Mouse (Mus musculus) adrenal gland (tissue): Measurements from ENCODE around the gene Wscd2.

Experiments used
- intact Hi-C: fragments of 180-260 bp; cut with DNase I; formaldehyde crosslinking; loops from one replicate; pipeline ENCODE4 v1.15.1; 2025

The Wscd2 gene

DNA sequence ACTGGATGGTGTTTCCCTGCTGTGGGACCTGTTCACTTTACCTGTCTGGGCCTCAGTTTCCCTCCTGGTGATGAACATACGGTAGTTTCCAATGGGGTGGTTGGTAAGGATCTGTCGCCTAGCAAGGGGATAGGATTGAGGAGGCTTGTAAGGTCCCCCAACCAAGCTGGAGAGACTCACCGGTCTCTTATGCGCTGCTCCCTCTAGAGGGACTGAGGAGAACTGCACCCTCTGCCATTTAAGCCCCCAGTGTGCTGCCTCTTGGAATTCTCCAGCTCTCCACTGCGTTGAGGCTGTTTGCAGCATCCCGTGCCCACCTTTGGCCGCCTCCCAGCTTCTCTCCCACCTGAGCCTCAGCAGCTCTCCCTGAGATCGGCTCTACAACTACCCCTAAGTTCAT lies 90.1 kb downstream of the Wscd2 start:
- intact Hi-C loops, result no loop called here

DNA sequence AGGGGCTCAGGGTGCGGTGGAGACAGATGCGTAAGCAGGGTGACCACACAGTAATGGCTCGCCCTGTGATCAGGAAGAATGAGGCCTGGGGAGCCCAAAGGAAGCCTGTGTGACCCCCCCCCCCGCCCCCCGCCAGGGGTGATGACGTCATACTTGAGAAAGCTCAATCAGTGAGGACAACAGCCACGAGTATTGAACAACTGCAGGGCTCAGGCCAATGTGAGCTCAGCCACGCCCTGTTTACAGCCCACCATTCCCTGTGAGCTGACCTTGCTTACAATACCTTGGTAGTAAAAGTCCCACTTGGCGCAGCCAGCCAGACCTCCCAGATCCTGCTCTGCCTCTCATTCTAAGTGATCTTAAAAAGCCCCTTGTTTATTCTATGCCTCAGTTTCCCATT lies 90.7 kb downstream of the Wscd2 start:
- intact Hi-C loops, result no loop called here

DNA sequence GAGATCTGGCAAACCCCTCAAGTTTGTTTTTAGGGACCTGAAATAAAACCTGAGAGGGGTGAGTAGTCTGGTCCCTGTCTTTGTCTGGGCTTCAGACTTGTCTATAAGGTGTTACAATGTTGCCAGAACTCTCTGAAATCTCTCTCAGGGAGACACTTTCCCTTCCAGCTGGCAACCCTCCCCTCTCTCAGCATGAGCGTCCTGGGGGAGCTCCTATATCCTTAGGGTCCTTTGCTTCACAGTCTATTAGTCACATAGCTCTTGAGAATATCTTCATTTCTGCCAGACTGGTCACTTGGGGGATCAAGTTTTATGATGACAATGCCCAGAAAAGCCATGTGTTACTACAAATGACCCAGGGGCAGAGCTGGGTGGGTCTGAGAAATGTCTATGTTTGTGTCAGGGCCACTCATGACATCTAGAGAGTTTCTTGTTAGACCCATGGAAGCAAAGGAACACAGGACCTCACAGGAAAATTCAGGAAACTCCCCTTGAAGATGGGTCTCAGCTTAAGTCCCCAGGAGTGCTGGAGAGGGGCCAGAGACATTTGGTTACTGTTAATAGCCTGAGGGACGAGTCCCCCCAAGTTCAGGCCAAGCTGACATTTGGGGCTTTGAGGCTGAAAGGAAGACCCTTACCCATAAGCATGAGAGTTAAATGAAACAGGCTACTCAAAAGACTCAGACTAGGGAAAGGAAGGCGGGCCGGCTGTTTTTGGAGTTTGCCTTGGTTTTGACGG lies 93.5 kb downstream of the Wscd2 start:
- intact Hi-C loops, result no loop called here

DNA sequence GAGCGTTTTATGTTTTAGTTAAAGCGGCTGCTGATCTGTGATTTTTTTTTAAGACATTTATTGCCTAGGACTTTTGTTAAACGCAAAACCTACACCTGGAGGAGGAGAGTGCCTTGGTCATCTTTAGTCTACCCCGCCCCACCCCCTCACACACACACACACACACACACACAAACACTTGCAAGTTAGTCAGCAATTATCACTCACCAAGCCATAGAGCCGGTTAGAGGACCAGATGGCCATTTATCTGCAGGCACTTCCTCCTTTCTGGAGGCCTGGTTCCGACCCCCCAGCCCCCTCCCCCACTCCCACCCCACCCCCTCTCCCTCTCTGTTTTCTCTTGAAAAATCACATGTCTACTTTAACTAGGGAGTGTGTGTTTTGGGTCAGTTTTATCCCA lies 94.3 kb downstream of the Wscd2 start:
- intact Hi-C loops, result no loop called here

DNA sequence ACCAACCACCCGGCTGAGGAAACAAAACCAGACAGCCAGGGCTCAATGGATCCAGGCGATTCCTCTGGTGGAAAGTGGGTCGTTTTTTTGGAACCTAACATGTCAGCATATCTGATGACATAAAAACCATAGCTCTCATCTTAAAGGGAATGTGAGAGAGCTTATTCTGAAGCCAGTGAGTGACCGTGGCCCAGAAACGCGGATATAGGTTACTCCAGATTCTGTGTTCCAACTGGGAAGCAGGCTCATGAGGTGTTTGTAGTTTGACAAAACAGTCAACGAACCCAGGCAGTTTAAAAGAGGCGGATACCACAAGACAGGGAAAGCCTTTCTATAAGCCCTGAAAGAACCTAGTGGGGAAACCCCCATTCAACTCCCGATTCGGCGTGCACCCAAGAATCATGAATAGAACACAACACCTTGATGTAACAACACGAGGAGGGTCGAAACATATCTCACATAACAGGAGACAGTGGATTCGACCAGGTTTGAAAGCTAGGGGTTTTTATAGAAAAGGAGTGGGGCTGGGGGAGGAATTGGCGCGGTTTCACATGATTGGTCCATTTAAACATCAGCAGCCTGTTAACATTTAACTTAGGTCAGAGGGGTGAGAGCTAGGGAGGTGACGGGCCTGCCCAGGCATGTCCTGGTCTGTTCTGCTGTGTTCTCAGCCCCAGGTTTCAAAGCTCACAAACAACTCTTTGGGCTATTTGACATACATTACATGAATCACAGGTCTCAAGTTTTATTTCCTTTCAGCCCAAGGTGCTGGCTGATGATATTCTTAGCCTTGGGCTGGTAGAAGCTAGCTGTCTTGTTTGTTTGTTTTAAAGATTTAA lies 95.7 kb downstream of the Wscd2 start:
- intact Hi-C loops, result loop anchor here (5.0 kb wide), 1 partner anchor 136 kb away; the partner anchor contains the start of gene 1700069L16Rik

DNA sequence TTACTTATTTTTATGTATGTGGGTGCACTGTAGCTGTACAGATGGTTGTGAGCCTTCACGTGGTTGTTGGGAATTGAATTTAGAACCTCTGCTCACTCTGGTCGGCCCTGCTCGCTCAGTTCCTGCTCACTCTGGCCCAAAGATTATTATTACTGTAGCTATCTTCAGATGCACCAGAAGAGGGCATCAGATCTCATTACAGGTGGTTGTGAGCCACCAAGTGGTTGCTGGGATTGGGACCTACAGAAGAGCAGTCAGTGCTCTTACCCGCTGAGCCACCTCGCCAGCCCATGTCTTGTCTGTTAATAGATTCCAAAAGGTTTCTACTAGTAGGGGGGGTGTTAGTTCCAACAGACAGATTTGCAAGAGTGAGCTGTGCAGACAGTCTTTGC lies 96.3 kb downstream of the Wscd2 start:
- intact Hi-C loops, result loop anchor here (5.0 kb wide), 1 partner anchor 136 kb away; the partner anchor contains the start of gene 1700069L16Rik

DNA sequence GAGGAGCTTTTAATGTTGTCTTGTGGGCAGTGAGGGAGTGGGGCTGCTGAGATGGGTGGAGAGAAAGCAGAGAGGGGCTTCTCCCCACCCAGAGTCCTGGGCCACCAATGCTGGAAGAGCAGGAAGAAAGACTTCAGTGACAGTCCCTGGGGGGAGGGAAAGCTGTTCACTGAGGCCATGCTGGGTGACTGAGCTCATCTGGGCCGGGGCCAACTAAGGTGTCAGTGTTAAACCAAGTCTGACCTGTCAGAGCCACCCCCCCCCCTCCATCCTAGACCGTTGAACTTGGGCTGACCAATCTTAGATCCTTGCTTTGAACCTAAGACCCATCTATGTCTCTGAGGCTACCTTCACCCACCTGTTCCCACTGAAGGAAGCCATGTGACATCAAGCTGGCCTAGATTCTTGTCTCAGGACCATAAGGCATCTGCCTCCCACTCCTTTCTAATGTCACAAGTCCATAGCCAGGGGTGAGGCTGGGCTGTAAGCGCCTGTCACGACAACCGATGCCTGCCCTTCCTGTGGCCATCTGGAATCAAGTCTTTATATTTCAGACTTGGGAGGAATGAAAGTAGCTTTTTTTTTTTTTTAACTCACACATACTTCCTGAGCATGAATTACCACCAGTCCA lies 100.0 kb downstream of the Wscd2 start:
- intact Hi-C loops, result no loop called here

DNA sequence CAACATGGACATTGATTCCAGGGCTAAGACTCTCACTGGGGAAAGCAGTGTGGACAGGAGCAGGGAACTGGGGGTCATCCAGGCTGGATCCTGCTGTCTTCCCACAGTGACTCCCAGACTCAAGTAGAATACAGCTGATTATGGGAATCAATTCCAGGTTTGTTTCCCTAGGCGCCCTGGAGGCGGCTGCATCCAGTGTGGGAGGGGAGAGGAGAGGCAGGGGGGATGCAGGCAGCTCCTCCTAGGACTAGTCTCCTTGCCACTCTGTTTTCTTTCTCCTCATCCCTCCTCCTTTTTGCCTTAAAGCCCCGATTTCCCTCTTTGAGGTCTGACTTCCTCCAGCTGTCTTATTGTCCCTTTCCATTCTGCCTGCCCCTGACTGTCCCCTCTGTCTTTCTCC lies 101.0 kb downstream of the Wscd2 start:
- intact Hi-C loops, result no loop called here

DNA sequence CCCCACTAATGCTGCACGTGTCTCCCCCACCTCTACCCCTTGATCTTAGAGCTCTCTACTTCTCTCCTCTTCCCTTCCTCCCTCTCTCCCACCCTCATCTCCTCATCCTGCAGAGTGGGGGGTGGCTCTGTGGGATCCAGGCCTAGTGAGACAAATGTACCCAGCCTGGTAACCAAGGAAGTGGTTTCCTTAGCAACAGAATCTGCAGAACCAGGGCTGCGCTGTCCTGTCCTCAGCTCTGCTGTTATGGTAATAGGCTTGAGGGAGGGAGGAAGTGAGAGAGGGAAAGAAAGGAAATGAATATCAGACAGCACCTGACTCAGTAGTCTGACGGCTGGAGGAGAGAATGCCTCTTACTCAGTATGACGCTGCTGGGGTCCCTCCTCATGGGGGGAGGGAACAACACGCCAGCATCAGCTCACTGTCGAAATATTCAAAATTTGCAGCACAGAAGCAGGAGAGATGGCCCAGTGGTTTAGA lies 101.7 kb downstream of the Wscd2 start:
- intact Hi-C loops, result no loop called here

DNA sequence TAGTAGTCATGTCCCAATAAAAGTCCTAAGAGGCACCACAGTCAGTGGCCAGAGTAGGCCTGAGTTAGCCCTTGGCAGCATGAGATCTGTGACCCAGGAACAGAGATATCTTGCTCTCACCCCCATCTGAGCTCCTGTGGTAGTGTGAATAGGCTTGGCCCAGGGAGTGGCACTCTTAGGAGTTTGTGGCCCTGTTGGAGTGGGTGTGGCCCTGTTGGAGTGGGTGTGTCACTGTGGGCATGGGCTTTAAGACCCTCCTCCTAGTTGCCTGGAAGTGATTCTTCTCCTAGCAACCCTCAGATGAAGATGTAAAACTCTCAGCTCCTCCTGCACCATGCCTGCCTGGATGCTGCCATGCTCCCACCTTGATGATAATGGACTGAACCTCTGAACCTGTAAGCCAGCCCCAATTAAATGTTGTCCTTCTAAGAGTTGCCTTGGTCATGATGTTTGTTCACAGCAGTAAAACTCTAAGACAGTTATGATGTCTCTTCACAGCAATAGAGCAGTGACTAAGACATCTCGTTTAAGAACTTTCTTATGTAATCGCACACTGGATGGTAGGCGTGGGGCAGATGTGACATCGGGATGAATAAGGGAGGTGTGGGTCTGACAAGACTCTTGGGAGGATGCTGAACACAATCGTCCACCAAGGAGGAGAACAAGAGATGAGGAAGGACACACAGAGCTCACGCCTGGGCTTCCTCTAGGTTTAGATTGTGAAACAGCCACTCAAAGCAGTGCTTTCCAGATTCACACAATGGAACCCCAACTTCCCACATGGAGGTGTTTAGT lies 104.0 kb downstream of the Wscd2 start:
- intact Hi-C loops, result no loop called here

DNA sequence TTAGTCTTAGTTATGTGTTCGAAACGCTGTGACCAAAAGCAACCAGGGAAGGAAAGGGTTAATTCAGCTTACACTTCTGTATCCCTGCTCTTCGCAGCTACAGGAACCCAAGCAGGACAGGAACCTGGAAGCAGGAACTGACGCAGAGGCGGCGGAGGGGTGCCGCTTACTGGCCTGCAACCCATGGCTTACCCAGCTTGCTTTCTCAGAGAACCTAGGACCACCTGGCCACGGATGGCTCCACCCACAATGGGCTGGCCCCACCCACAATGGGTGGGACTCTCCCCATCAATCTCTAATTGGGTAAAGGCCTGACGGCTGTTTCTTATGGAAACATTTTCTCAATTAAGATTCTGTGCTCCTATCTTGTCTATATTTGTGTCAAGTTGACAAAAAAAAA lies 106.1 kb downstream of the Wscd2 start:
- intact Hi-C loops, result no loop called here

DNA sequence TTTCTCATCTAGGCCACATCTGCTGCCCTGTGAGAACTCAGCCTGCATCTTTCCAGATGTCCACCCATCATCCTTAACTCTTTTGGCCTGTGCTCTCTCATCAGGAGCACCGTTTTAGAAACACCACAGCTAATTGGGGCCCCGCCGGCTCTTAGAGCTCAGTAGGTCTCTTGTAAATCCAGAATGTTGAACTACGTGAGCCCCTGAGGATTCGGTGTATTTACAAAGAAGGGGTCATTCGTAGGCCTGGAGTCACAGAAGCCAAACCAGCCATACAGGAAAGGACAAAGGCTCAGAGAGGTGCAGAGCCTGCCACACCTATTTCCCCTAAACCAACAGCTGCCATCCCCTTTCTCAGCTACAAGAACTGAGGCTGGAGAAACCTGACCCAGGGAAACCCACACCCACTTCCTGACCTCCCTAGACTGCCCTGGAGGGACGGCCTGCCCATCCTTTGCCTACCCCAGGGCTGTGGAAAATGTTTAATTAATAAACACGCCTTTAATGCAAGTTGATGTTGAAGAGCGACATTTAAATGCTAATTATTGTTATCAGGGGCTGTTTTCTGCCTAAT lies 106.7 kb downstream of the Wscd2 start:
- intact Hi-C loops, result no loop called here

DNA sequence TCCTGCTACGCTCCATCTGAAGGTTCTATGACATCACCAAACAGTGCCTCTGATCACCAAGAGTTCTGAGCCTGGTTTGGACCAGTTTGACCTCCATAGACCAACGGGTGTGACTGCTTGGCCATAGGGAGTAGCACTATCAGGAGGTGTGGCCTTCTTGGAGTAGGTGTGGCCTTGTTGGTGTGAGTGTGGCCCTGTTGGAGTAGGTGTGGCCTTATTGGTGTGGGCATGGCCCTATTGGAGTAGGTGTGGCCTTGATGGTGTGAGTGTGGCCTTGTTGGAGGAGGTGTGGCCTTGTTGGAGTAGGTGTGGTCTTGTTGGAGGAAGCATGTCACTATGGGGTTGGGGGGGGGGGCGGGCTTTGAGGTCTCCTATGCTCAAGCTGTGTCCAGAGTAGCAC lies 110.0 kb downstream of the Wscd2 start:
- intact Hi-C loops, result no loop called here

DNA sequence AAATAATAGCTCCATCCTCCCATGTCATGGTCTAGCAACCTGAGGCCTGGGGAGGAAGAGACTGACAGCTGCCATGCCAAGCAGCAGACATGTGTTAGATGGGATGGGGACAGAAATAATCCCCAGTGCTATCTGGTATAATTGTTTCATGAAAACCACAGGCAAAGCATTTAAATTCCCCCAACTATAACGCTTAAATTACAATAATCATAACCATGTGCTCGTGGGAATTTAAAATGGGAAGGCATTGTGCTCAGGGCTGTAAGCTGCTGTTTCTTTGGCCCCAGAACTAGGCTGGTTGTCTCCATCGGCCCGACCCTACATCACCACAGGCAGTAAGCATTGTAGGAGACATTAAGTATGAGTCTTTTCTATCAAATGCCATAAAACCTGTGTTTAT lies 110.7 kb downstream of the Wscd2 start:
- intact Hi-C loops, result no loop called here

DNA sequence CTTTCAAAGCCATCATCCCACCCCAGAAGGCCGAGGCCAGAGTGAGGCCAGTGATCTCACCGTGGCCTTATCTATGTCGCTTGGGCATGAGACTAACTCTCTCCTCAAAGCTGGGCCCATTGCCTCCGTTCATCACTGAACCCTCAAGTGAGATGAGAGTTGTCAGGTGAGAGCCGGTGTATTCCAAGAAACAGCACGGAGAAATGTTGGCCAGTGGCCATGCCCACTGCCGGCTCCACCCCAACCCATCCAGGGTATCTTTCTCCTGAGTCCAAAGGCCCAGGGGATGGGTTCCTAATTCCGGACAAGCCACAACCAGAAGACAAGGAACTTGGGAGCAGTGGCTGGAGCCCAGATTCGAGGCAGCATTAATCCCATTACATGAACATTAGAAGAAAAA lies 113.3 kb downstream of the Wscd2 start:
- intact Hi-C loops, result no loop called here

DNA sequence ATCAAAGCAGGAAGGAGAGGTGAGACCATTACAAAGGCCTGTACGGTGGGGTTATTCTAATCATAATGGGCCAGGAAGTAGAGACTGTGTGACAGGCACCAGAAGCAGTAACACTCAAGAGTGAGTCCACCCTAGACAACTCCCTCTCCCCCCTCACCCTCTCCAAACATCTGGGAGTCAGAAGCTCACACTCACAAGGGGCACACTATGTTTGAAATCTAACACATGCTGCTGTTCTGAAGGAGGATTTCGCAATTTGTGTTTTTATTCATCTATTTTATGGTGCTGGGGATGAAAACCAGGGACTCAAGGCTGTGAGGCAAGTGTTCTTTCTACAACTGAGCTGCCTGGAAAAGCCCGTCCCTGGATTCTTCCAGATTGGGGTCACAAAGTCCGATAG lies 114.6 kb downstream of the Wscd2 start:
- intact Hi-C loops, result no loop called here

DNA sequence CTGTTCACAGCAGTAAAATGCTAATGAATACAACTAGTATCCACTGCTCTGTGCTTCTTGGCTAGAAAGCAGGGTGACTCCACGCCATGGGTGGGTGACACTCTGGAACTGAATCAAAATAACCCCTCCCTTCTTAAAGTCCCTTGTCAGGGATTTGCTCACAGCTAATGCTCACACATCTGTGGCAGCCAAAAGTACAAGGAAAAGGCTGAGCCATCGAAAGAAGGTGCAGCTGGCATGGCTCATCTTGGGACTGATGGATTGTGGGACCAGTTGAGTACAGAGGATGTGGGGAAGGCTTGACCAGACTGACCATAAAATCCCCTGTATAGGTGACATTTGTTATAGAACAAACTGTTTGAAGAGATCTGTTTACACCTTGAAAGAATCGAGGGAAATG lies 116.0 kb downstream of the Wscd2 start:
- intact Hi-C loops, result no loop called here

DNA sequence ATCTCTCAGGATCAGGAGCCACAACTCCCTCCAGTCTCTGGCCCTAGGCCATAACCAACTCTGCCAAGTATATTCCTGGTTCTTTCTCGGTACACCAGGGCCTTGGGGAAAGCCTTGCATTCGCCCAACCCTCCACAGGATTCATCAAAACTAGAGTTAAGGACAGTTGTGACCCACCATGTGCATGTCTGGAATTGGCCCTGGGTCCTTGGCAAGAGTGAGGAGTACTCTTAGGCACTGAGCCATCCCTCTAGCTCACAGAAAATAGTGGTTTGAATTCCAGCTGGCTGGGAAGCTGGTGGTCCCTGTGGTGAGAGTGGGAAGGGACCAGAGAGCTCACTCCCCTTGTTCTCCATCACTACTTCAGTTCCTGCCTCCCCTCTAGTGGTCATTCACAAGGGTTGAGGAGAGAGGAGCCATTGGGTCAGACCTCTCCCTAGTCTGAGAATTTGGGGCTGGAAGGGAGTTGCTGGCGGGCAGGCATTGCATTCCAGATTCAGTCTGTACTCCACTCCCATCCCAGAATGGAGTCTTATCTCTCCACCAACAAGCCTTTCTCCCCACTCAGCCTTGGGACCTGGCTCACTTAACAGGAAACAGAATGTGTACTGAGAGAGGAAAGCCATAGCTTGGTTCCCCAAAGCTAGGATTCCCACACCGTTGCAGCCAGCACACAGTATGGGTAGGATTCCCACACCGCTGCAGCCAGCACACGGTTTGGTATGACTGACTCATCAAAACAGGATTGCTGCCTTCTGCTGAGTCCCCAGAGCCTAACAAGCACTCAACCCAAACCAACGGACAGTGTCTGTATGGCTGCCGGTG lies 117.0 kb downstream of the Wscd2 start:
- intact Hi-C loops, result no loop called here

DNA sequence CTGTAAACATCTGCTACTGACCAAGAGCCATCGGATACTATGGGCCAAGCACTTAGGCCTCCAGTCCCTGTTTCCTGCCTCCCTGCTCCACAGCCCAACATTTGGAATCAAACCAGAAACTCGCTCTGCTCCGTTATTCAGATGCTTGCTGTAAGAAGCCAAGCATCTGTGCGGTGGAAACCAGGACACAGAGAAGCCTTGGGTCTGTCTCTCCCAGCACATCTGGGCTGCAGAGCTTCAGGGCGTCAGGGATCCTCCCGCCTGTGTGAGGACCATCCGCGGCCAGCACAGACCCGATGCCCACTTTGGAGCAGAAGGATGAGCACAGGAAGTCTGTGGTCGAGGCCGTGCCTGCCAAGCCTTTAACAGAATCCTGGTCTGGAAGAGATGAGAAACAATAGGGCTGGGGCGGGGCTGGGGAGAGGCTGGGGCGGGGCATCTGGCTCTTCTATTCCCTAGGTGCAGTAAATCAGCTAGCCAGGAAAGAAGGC lies 117.9 kb downstream of the Wscd2 start:
- intact Hi-C loops, result no loop called here

DNA sequence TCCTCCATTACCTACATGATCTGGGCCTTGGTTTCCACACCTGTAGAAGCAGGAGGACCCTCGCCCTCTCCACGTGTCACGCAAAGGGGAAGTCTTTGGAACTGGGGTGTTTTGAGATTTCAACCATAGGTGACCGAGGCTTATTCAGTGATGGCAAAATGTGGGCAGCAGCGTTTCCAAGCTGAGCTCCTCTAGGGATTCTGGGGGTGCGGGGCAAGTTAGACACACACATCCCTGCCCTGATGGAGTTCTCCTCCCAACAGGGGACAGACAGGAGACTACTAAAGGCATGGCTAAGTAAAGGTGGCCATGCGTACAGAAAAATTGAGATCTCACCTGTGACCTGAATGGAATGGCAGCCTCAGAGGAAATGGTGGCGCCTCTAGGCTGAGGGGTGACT lies 118.4 kb downstream of the Wscd2 start:
- intact Hi-C loops, result no loop called here
